Mouse (Mus musculus): ENCODE measurements around the gene Klhdc8a. TPM values are rescaled to one million over a fixed set of nuclear protein-coding genes. Genes with fewer than 3 reads are reported as not detected.

Klhdc8a gene
- polyA plus RNA-seq (2016; fragmentation: Nextera tagmentation; extraction: Ambion mirVana): 5.2 and 5.4 TPM in 2 replicates

- ATAC-seq (ENCODE audit: low FRiP score, low read depth): peak; percentile 70
- Histone ChIP-seq H3K4me1 (peaks cover 40% of the 10 kb centered on the region), H3K27ac (replicated peaks) (peak within 1 kb of the TSS; percentile 84), H3K9me3 (no peaks in the 10 kb centered on the region), H3K4me2 (replicated peaks) (peak within 1 kb of the TSS; percentile 99), H3K9ac (replicated peaks) (peak within 1 kb of the TSS; percentile 85), H3K36me3 (no peaks in the 10 kb centered on the region), H3K27me3 (peaks cover 46% of the 10 kb centered on the region), H3K4me3 (peak within 1 kb of the TSS; percentile 65)
- WGBS: 0% methylated on average over 28 of the region's 28 CpGs
Measured at GRCm38 (mm10) chr1:132298425-132298800, at the start of gene Klhdc8a. TSS of gene Klhdc8a (plus strand) at chr1:132298626.

- Histone ChIP-seq H3K4me2 (replicated peaks) (no peak overlapping the region), H3K36me3 (no peaks in the 10 kb centered on the region), H3K4me1 (no peaks in the 10 kb centered on the region), H3K4me3 (no peak overlapping the region), H3K27me3 (no peaks in the 10 kb centered on the region; the same call in 1 of the 2 replicates), H3K9me3 (no peaks in the 10 kb centered on the region), H3K27ac (replicated peaks) (no peak overlapping the region), H3K9ac (replicated peaks) (no peak overlapping the region)
- no peak for ATAC-seq (ENCODE audit: low FRiP score, low read depth)
- 91% methylated on average over 6 of the region's 6 CpGs for WGBS
Measured at GRCm38 (mm10) chr1:132254467-132254866, 44.0 kb upstream of the Klhdc8a start.

- no peaks in the 10 kb centered on the region; the same call in 1 of the 2 replicates for H3K27me3 ChIP-seq
- H3K27ac ChIP-seq (replicated peaks): no peak overlapping the region
- peaks cover 5% of the 10 kb centered on the region; the same call in 1 of the 2 replicates for H3K4me1 ChIP-seq
- WGBS: 88% methylated on average over 1 of the region's 1 CpGs
- H3K9ac ChIP-seq (replicated peaks): no peak overlapping the region
- no peak for ATAC-seq (ENCODE audit: low FRiP score, low read depth)
- H3K4me2 ChIP-seq (replicated peaks): no peak overlapping the region
- no peak overlapping the region for H3K4me3 ChIP-seq
- no peaks in the 10 kb centered on the region for H3K36me3 ChIP-seq
- H3K9me3 ChIP-seq: no peaks in the 10 kb centered on the region
Measured at GRCm38 (mm10) chr1:132260331-132260730, 38.1 kb upstream of the Klhdc8a start.

- Histone ChIP-seq H3K9me3 (no peaks in the 10 kb centered on the region), H3K4me1 (peaks cover 5% of the 10 kb centered on the region; the same call in 1 of the 2 replicates), H3K4me3 (no peak overlapping the region), H3K9ac (replicated peaks) (no peak overlapping the region), H3K27ac (replicated peaks) (no peak overlapping the region), H3K4me2 (replicated peaks) (no peak overlapping the region), H3K27me3 (no peaks in the 10 kb centered on the region; the same call in 1 of the 2 replicates), H3K36me3 (no peaks in the 10 kb centered on the region)
- no peak for ATAC-seq (ENCODE audit: low FRiP score, low read depth)
- 76% methylated on average over 5 of the region's 5 CpGs for WGBS
Measured at GRCm38 (mm10) chr1:132261058-132261457, 37.4 kb upstream of the Klhdc8a start.

- Histone ChIP-seq H3K36me3 (no peaks in the 10 kb centered on the region), H3K4me3 (no peak overlapping the region), H3K4me1 (peaks cover 9% of the 10 kb centered on the region; the same call in 1 of the 2 replicates), H3K9ac (replicated peaks) (no peak overlapping the region), H3K4me2 (replicated peaks) (no peak overlapping the region), H3K27ac (replicated peaks) (no peak overlapping the region), H3K9me3 (no peaks in the 10 kb centered on the region), H3K27me3 (0 out of 2 replicates have a peak, but pooled peaks cover 3% of the 10 kb centered on the region)
- ATAC-seq (ENCODE audit: low FRiP score, low read depth): no peak
- 79% methylated on average over 4 of the region's 4 CpGs for WGBS
Measured at GRCm38 (mm10) chr1:132263618-132264017, 34.8 kb upstream of the Klhdc8a start.

- ATAC-seq (ENCODE audit: low FRiP score, low read depth): no peak
- H3K4me1 ChIP-seq: peaks cover 17% of the 10 kb centered on the region; the same call in 1 of the 2 replicates
- H3K4me2 ChIP-seq (replicated peaks): no peak overlapping the region
- no peaks in the 10 kb centered on the region for H3K9me3 ChIP-seq
- no peak overlapping the region for H3K9ac ChIP-seq (replicated peaks)
- H3K27ac ChIP-seq (replicated peaks): no peak overlapping the region
- H3K27me3 ChIP-seq: 0 out of 2 replicates have a peak, but pooled peaks cover 3% of the 10 kb centered on the region
- no peaks in the 10 kb centered on the region for H3K36me3 ChIP-seq
- WGBS: 73% methylated on average over 7 of the region's 7 CpGs
- no peak overlapping the region for H3K4me3 ChIP-seq
Measured at GRCm38 (mm10) chr1:132264577-132264976, 33.8 kb upstream of the Klhdc8a start.

GRCm38 (mm10) chr1:132265211-132265859, 33.1 kb upstream of the Klhdc8a start:
- no peak overlapping the region for H3K27ac ChIP-seq (replicated peaks)
- H3K27me3 ChIP-seq: 0 out of 2 replicates have a peak, but pooled peaks cover 3% of the 10 kb centered on the region
- no peaks in the 10 kb centered on the region for H3K36me3 ChIP-seq
- no peak overlapping the region for H3K4me2 ChIP-seq (replicated peaks)
- H3K9me3 ChIP-seq: no peaks in the 10 kb centered on the region
- ATAC-seq (ENCODE audit: low FRiP score, low read depth): no peak
- H3K4me3 ChIP-seq: no peak overlapping the region
- 79% methylated on average over 8 of the region's 8 CpGs for WGBS
- H3K9ac ChIP-seq (replicated peaks): no peak overlapping the region
- H3K4me1 ChIP-seq: peaks cover 18% of the 10 kb centered on the region; the same call in 1 of the 2 replicates

GRCm38 (mm10) chr1:132265936-132266335, 32.5 kb upstream of the Klhdc8a start:
- H3K27me3 ChIP-seq: 0 out of 2 replicates have a peak, but pooled peaks cover 3% of the 10 kb centered on the region
- H3K9me3 ChIP-seq: no peaks in the 10 kb centered on the region
- no peak overlapping the region for H3K4me3 ChIP-seq
- H3K36me3 ChIP-seq: no peaks in the 10 kb centered on the region
- H3K9ac ChIP-seq (replicated peaks): no peak overlapping the region
- no peak overlapping the region for H3K27ac ChIP-seq (replicated peaks)
- no peak for ATAC-seq (ENCODE audit: low FRiP score, low read depth)
- no peak overlapping the region for H3K4me2 ChIP-seq (replicated peaks)
- peaks cover 18% of the 10 kb centered on the region; the same call in 1 of the 2 replicates for H3K4me1 ChIP-seq
- WGBS: 90% methylated on average over 10 of the region's 10 CpGs

GRCm38 (mm10) chr1:132266791-132267557, 31.5 kb upstream of the Klhdc8a start:
- H3K4me2 ChIP-seq (replicated peaks): no peak overlapping the region
- no peaks in the 10 kb centered on the region for H3K36me3 ChIP-seq
- 0 out of 2 replicates have a peak, but pooled peaks cover 3% of the 10 kb centered on the region for H3K27me3 ChIP-seq
- no peaks in the 10 kb centered on the region for H3K9me3 ChIP-seq
- no peak overlapping the region for H3K4me3 ChIP-seq
- ATAC-seq (ENCODE audit: low FRiP score, low read depth): no peak
- peaks cover 18% of the 10 kb centered on the region; the same call in 1 of the 2 replicates for H3K4me1 ChIP-seq
- H3K27ac ChIP-seq (replicated peaks): no peak overlapping the region
- 68% methylated on average over 8 of the region's 8 CpGs for WGBS
- H3K9ac ChIP-seq (replicated peaks): no peak overlapping the region

GRCm38 (mm10) chr1:132267959-132268358, 30.5 kb upstream of the Klhdc8a start:
- WGBS: 68% methylated on average over 2 of the region's 2 CpGs
- peaks cover 18% of the 10 kb centered on the region; the same call in 1 of the 2 replicates for H3K4me1 ChIP-seq

GRCm38 (mm10) chr1:132268418-132269060, 29.9 kb upstream of the Klhdc8a start:
- H3K4me2 ChIP-seq (replicated peaks): no peak overlapping the region
- no peak overlapping the region for H3K4me3 ChIP-seq
- 60% methylated on average over 7 of the region's 7 CpGs for WGBS
- ATAC-seq (ENCODE audit: low FRiP score, low read depth): no peak
- H3K27ac ChIP-seq (replicated peaks): no peak overlapping the region
- H3K9me3 ChIP-seq: no peaks in the 10 kb centered on the region
- no peak overlapping the region for H3K9ac ChIP-seq (replicated peaks)
- 0 out of 2 replicates have a peak, but pooled peaks cover 3% of the 10 kb centered on the region for H3K27me3 ChIP-seq
- peaks cover 16% of the 10 kb centered on the region; the same call in 1 of the 2 replicates for H3K4me1 ChIP-seq
- no peaks in the 10 kb centered on the region for H3K36me3 ChIP-seq

More at GRCm38 (mm10) chr1:132267959-132268358, 30.5 kb upstream of the Klhdc8a start:
- Histone ChIP-seq H3K9me3 (no peaks in the 10 kb centered on the region), H3K4me2 (replicated peaks) (no peak overlapping the region), H3K27me3 (0 out of 2 replicates have a peak, but pooled peaks cover 3% of the 10 kb centered on the region), H3K9ac (replicated peaks) (no peak overlapping the region), H3K27ac (replicated peaks) (no peak overlapping the region), H3K36me3 (no peaks in the 10 kb centered on the region), H3K4me3 (no peak overlapping the region)
- no peak for ATAC-seq (ENCODE audit: low FRiP score, low read depth)
